Mouse (Mus musculus) spleen, adult 2 months (tissue): ENCODE data around the gene Guca1a. TPM values are rescaled to one million over a fixed set of nuclear protein-coding genes. Genes with fewer than 3 reads are reported as not detected.
"Not testable (repeated sequence)": the region's sequence is repeated elsewhere in the genome, so short reads cannot be mapped to it uniquely, and the experiment has no call there.

ENCODE experiments used
- DNase-seq, 2 experiments: peaks; one replicate each; pipeline versions ENCODE4 v3.0.0 to v3.0.0-alpha.2; 2012 to 2021; ENCODE audit warnings: low spot score in 2 of 2, low read depth in 1 of 2
- H3K27ac ChIP-seq: fragments of 200-500 bp; 2 replicates; pipeline ENCODE4 v1.5.1; 2012; ENCODE audit warnings: low read length, inconsistent platforms; ENCODE audit not compliant: insufficient read depth
- H3K27me3 ChIP-seq: fragments of 200-500 bp; 2 replicates; pipeline ENCODE4 v1.6.1; 2012; ENCODE audit warnings: mild to moderate bottlenecking, moderate library complexity, low read length, inconsistent platforms; ENCODE audit not compliant: control insufficient read depth, insufficient read depth
- H3K36me3 ChIP-seq: fragments of 200-500 bp; 2 replicates; pipeline ENCODE4 v1.6.1; 2012; ENCODE audit warnings: mild to moderate bottlenecking, low read length, inconsistent platforms; ENCODE audit not compliant: control insufficient read depth, insufficient read depth
- H3K4me1 ChIP-seq: fragments of 200-500 bp; 2 replicates; pipeline ENCODE4 v1.6.1; 2011; ENCODE audit warnings: inconsistent platforms; ENCODE audit not compliant: control insufficient read depth, insufficient read depth, insufficient read length
- H3K4me3 ChIP-seq: fragments of 200-500 bp; 2 replicates; pipeline ENCODE4 v1.5.1; 2011; ENCODE audit warnings: mild to moderate bottlenecking, inconsistent platforms; ENCODE audit not compliant: insufficient read depth, insufficient read length; ENCODE audit errors: extremely low read depth
- CTCF ChIP-seq: fragments of 200-500 bp; IDR thresholded peaks from 2 replicates; pipeline ENCODE4 v1.5.1; 2011; ENCODE audit warnings: mild to moderate bottlenecking, inconsistent platforms; ENCODE audit not compliant: insufficient read depth, insufficient read length, insufficient replicate concordance; ENCODE audit errors: extremely low read depth
- POLR2A ChIP-seq: fragments of 200-500 bp; IDR thresholded peaks from 2 replicates; pipeline ENCODE4 v1.6.1; 2011; ENCODE audit warnings: low read depth, low read length, inconsistent platforms
- WGBS: fragments of 180-500 bp; shearing (Covaris S2); methylation state at CpG from one replicate; pipeline ENCODE4 v1.1.7; 2018; 5-methylcytosine and 5-hydroxymethylcytosine counted together
- polyA plus RNA-seq: library from polyadenylated mRNA; depleted of rRNA; stranded (reverse); fragments of >200 nt; gene quantifications from 2 replicates; pipeline ENCODE4 v1.2.3, GENCODE M21; 2012

The Guca1a gene
- polyA plus RNA-seq, 1 experiment = 1.9 TPM

GRCm38 (mm10) chr17:47420195-47420594 is 19.8 kb upstream of the Guca1a start:
- Histone ChIP-seq H3K4me3 (no peak overlapping the region), H3K27me3 (no peaks in the 10 kb centered on the region), H3K27ac (no peak overlapping the region), H3K4me1 (no peaks in the 10 kb centered on the region), H3K36me3 (no peaks in the 10 kb centered on the region)
- 85% methylated on average over 2 of the region's 2 CpGs for WGBS
- TF ChIP-seq CTCF = no peak
- TF ChIP-seq POLR2A = no peak
- DNase-seq = no peak

- H3K27ac ChIP-seq, H3K4me3 ChIP-seq, H3K27me3 ChIP-seq, H3K36me3 ChIP-seq, DNase-seq, H3K4me1 ChIP-seq: not testable (repeated sequence)
- 4% methylated on average over 74 of the region's 74 CpGs for WGBS
These were observed 9.8 kb upstream of the Guca1a start for GRCm38 (mm10) chr17:47409897-47410861.

DNA sequence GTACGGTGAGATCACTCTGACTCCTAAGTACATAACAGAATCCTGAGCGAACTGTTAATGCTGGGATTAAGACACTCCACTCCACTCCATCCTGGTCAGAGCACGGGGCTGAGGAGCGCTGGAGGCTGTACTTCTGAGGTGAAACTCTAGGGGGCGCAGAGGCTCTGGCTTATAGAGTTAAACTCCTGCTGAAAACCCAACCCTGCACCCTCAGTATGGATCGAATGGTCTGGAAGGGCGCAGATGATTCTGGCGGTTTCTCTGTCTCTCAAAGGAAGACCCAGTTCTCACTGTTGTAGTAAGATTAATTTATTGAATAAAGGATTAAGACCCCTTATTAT is 8.1 kb upstream of the Guca1a start:
- TF ChIP-seq CTCF (peak; percentile 72; the same call in 1 of the 2 replicates), POLR2A (no peak)
- Histone ChIP-seq H3K4me1 (no peaks in the 10 kb centered on the region), H3K36me3 (no peaks in the 10 kb centered on the region), H3K27me3 (no peaks in the 10 kb centered on the region), H3K27ac (no peak overlapping the region), H3K4me3 (no peak overlapping the region)
- DNase-seq = peak in 1 of 2 experiments; percentile 42
- 17% methylated on average over 8 of the region's 8 CpGs for WGBS

DNA sequence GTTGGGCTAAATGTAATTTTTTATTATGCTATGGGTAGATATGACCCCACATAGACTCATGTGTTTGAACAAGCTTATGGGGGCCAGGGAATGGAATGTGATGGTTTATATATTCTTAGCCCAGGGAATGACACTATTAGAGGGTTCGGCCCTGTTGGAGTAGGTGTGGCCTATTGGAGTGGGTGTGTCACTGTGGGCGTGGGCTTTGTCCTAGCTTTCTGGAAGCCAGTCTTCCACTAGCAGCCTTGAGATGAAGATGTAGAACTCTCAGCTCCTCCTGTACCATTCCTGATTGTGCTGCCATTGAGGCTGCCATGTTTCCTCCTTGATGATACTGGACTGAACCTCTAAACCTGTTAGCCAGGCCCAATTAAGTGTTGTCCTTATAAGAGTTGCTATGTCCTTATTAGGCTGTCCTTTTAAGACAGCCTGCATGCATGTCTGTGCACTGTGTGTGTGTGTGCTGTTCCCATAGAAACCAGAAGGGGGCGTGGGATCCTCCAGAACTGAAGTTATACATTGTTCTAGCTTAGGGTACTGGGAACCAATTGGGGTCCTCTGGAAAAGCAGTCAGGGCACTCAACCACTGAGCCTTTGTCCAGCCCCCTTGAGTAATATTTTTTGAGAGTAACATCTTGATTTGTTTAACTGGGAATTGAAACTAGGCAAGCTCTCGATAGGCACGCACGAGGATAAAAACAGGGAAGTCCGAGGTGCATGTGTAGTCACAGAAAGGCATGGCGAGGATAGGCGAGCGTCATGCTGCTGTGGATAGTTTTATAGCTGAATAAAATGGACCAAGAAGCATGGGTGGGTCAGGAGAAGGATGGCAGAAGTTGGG is 7.6 kb upstream of the Guca1a start:
- TF ChIP-seq POLR2A = no peak
- no peak for TF ChIP-seq CTCF
- DNase-seq = no peak
- Histone ChIP-seq H3K36me3 (no peaks in the 10 kb centered on the region), H3K27ac (no peak overlapping the region), H3K4me1 (no peaks in the 10 kb centered on the region), H3K27me3 (no peaks in the 10 kb centered on the region), H3K4me3 (no peak overlapping the region)
- WGBS = 52% methylated on average over 10 of the region's 10 CpGs

DNA sequence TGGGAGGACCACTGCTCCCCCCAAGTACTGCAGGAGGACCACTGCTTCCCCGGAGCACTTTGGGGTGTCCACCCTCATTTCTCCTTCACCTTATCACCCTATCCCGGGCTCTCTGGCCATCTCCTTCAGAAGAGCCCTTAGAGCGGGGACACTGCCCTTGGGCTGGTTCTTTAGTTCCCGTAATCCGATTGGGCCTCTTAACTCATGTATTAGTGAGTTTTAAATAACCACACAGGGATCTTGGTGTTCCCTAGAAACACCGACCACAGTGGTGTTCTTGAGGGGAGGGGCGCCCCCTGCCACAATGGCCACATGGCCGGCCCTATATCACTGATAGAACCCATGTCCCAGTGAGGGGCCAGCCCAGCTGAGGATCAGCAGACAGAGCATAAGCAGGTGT is 1.3 kb downstream of the Guca1a start:
- WGBS = 87% methylated on average over 8 of the region's 8 CpGs
- TF ChIP-seq CTCF = no peak
- no peak for TF ChIP-seq POLR2A
- Histone ChIP-seq H3K36me3 (no peaks in the 10 kb centered on the region), H3K4me3 (no peak overlapping the region), H3K4me1 (peaks cover 12% of the 10 kb centered on the region), H3K27me3 (no peaks in the 10 kb centered on the region), H3K27ac (no peak overlapping the region)
- DNase-seq = no peak

DNA sequence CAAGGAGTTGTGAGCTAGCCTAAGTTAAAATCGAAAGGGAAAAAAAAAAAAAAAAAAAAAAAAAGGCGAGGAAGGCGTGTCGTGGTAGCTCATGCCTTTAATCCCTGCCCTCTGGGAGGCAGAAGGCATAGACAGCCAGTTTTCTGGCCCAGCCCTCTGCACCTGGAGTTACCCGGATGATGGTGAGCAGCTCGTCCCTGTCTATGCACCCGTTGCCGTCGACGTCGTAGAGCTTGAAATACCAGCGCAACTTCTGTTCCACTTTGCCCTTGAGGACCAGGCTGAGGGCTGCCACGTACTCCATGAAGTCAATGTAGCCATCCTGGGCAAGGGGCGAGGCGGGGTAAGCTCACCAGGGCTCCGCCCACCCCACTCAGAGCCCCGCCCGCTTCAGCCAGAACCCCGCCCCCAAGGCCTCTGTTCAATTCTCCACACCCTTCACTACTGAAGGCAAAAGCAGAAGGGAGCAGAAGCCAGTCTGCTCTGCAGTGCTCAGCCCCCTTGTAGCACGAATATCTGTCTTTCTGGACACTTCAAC is 4.9 kb downstream of the Guca1a start:
- H3K27ac ChIP-seq = no peak overlapping the region
- TF ChIP-seq CTCF = no peak
- TF ChIP-seq POLR2A = no peak
- H3K4me3 ChIP-seq = peak overlapping the region; percentile 33
- DNase-seq = peak; percentile 24 to 33
- H3K36me3 ChIP-seq = no peaks in the 10 kb centered on the region
- under 1% methylated on average over 19 of the region's 20 CpGs for WGBS
- H3K4me1 ChIP-seq = peaks cover 12% of the 10 kb centered on the region
- no peaks in the 10 kb centered on the region for H3K27me3 ChIP-seq

- TF ChIP-seq CTCF = no peak
- TF ChIP-seq POLR2A = no peak
- DNase-seq = no peak
- Histone ChIP-seq H3K4me3 (peak overlapping the region; percentile 32; the same call in 1 of the 2 replicates), H3K4me1 (peaks cover 12% of the 10 kb centered on the region), H3K36me3 (no peaks in the 10 kb centered on the region), H3K27me3 (no peaks in the 10 kb centered on the region), H3K27ac (no peak overlapping the region)
- 11% methylated on average over 24 of the region's 24 CpGs for WGBS
These were observed 6.0 kb downstream of the Guca1a start for GRCm38 (mm10) chr17:47394223-47394869.
